Mouse (Mus musculus) CH12.LX (cell line): ENCODE results near the gene Tdo2.

Source experiments
- NELFE ChIP-seq: IDR thresholded peaks from 2 replicates; pipeline ENCODE4 v1.6.1; 2011; ENCODE audit warnings: low read depth, low read length, improper control_type of control experiment
- POLR2AphosphoS2 ChIP-seq: IDR thresholded peaks from 2 replicates; pipeline ENCODE4 v1.6.1; 2011; ENCODE audit warnings: low read depth, low read length, improper control_type of control experiment
- TBP ChIP-seq: conservative IDR thresholded peaks from 2 replicates; pipeline ENCODE4 v1.6.1; 2011; ENCODE audit warnings: low read depth, low read length, improper control_type of control experiment

GRCm38 (mm10) chr3:81925856-81926255 is 50.1 kb downstream of the Tdo2 start:
- TF ChIP-seq NELFE (no peak), TBP (0 out of 2 replicates have a peak, but pooled peaks have one; percentile 24), POLR2AphosphoS2 (no peak)
